Mouse (Mus musculus) ES-Bruce4 (cell line): ENCODE results near the gene Tmem120b. TPM values are rescaled to one million over a fixed set of nuclear protein-coding genes. Genes with fewer than 3 reads are reported as not detected.
A peak's percentile ranks its signal among the peaks of the same experiment; 100 is the strongest.

Experiments used
- H3K27ac ChIP-seq: 2 replicates; pipeline ENCODE4 v1.5.1; 2012; ENCODE audit warnings: low read length, inconsistent platforms; ENCODE audit not compliant: insufficient read depth
- H3K27me3 ChIP-seq: 2 replicates; pipeline ENCODE4 v1.6.1; 2012; ENCODE audit warnings: mild to moderate bottlenecking, low read length, inconsistent platforms; ENCODE audit not compliant: control insufficient read depth, poor library complexity, insufficient read depth, severe bottlenecking
- H3K36me3 ChIP-seq: 2 replicates; pipeline ENCODE4 v1.6.1; 2012; ENCODE audit warnings: inconsistent platforms, mild to moderate bottlenecking, low read length, moderate library complexity; ENCODE audit not compliant: control insufficient read depth, poor library complexity, insufficient read depth, severe bottlenecking
- H3K4me1 ChIP-seq: one replicate; pipeline ENCODE4 v1.8.1; 2011; ENCODE audit warnings: low read length; ENCODE audit not compliant: control insufficient read depth, insufficient read depth
- H3K4me3 ChIP-seq: 2 replicates; pipeline ENCODE4 v1.5.1; 2011; ENCODE audit warnings: low read depth, mild to moderate bottlenecking, low read length
- H3K9ac ChIP-seq: 2 replicates; pipeline ENCODE4 v1.6.1; 2012; ENCODE audit warnings: low read depth, mild to moderate bottlenecking, inconsistent platforms; ENCODE audit not compliant: poor library complexity, severe bottlenecking
- H3K9me3 ChIP-seq: replicated peaks from 2 replicates; pipeline ENCODE4 v1.6.1; 2012; ENCODE audit warnings: mild to moderate bottlenecking, low read length, inconsistent platforms; ENCODE audit not compliant: control insufficient read depth, poor library complexity, insufficient read depth, severe bottlenecking
- CTCF ChIP-seq: IDR thresholded peaks from one replicate; pipeline ENCODE4 v1.8.1; 2011; ENCODE audit warnings: low read depth, low read length
- EP300 ChIP-seq: IDR thresholded peaks from 2 replicates; pipeline ENCODE4 v1.6.1; 2011; ENCODE audit warnings: low read depth, low read length; ENCODE audit not compliant: insufficient read depth
- POLR2A ChIP-seq: IDR thresholded peaks from one replicate; pipeline ENCODE4 v1.8.1; 2011; ENCODE audit warnings: low read length; ENCODE audit not compliant: insufficient read depth
- polyA plus RNA-seq: library from polyadenylated mRNA; stranded (reverse); fragments of >200 nt; gene quantifications from 2 replicates; pipeline ENCODE4 v1.2.4, GENCODE M21; 2011; ENCODE audit warnings: low read depth; ENCODE audit not compliant: missing spikeins, insufficient read depth, insufficient read length

Tmem120b gene
- polyA plus RNA-seq, 1 experiment: 8.9 TPM

DNA sequence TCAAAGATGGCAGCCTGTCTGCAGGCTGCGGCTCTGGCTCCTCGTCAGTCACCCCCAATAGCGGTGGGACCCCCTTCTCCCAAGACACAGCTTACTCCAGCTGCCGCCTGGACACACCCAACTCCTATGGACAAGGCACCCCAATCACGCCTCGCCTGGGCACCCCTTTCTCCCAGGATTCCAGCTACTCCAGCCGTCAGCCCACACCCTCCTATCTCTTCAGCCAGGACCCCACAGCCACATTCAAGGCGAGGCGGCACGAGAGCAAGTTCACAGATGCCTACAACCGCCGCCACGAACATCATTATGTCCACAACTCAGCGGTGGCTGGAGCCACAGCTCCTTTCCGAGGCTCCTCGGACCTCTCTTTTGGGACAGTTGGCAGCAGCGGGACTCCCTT lies 79.4 kb downstream of the Tmem120b start:
- Histone ChIP-seq H3K9ac (0 out of 2 replicates have a peak overlapping the region, but pooled peaks have one; percentile 6), H3K27me3 (no peaks in the 10 kb centered on the region), H3K4me3 (peak overlapping the region; percentile 1; the same call in 1 of the 2 replicates), H3K9me3 (no peaks in the 10 kb centered on the region), H3K36me3 (peaks cover 2% of the 10 kb centered on the region; the same call in 1 of the 2 replicates), H3K4me1 (peaks cover 12% of the 10 kb centered on the region), H3K27ac (no peak overlapping the region)
- no peak for TF ChIP-seq CTCF
- no peak for TF ChIP-seq EP300
- TF ChIP-seq POLR2A: no peak

DNA sequence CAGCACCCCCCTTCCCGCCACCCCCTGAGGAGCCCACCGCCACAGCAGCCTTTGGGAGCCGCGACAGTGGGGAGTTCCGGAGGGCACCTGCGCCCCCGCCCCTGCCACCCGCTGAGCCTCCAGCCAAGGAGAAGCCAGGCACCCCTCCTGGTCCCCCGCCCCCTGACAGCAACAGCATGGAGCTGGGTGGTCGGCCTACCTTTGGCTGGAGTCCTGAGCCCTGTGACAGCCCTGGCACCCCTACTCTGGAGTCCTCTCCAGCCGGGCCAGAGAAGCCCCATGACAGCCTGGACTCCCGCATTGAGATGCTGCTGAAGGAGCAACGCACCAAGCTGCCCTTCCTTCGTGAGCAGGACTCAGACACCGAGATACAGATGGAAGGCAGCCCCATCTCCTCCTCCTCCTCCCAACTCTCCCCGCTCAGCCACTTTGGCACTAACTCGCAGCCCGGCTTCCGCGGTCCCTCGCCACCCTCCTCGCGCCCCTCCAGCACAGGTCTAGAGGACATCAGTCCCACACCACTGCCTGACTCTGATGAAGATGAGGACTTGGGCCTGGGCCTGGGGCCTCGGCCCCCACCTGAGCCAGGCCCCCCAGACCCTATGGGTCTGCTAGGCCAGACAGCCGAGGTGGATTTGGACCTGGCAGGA lies 80.0 kb downstream of the Tmem120b start:
- Histone ChIP-seq H3K27me3 (no peaks in the 10 kb centered on the region), H3K9ac (0 out of 2 replicates have a peak overlapping the region, but pooled peaks have one; percentile 6), H3K36me3 (peaks cover 4% of the 10 kb centered on the region; the same call in 1 of the 2 replicates), H3K27ac (no peak overlapping the region), H3K4me1 (peaks cover 12% of the 10 kb centered on the region), H3K9me3 (no peaks in the 10 kb centered on the region), H3K4me3 (no peak overlapping the region)
- no peak for TF ChIP-seq EP300

DNA sequence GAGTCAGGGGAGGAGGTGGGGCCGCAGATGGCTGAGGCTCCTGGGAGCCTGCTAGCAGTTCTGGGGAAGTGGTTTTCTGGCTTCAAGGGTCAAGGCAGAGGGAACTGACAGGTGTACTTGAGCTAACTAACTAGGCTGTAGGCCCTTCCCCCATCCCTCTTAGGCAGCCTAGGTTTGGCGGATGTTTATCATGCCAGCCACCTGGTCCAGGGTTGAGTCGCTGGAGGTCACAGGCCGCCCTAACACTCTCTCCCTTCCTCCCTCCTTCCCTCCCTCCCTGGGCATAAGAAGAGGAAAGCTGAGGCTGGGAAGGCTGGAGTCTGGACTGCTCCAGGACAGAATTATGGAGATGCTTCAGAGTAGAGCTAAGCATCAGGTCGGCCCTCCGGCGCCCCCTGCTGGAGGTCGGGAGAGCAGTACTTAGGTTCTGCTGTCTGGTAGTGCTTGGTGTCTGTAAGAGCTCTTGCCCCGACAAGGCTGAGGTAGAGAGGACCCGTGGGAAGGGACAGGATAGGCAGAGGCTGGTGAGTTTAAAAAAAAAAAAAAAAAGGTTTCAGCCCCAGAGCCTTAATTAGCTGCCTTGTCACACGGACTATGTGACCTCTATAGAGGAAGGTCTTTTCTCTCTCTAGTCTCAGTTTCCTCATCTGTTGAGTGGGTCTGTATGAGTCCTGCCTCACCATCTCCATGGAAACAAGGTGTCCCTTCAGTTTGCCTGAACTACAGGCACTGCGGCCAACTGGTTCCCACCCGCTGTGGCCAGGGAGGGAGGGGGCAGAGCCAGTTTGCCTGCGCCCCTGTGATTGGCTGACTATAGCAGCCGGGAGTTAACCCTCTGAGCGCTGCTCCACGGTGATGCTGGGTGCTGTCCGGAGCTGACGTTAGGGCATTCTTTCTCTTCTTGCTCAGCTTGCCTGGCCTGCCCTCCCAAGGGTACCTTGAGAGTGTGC lies 81.5 kb downstream of the Tmem120b start:
- H3K4me1 ChIP-seq: peaks cover 12% of the 10 kb centered on the region
- peak overlapping the region; percentile 39 for H3K27ac ChIP-seq

DNA sequence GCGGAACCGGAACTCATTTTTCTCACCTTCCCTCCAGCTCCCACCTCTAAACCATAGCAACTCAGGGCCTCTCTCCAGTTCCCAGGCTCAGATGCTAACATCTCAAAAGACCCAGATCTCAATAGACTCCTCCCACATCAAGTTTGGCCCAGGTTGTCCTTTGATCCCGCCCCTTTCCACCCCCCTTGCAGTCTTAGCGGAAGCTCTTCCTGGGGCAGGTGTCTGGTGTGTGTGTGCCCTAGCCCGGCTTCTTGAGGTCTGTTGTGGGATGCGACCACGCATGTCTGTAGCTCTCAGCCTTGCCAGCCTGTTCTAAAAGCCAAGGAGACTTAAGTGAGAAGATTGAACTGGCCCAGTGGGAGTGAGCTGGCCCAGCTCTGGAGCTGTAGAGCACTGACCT lies 82.4 kb downstream of the Tmem120b start:
- Histone ChIP-seq H3K4me3 (peak overlapping the region; percentile 69), H3K4me1 (peaks cover 10% of the 10 kb centered on the region), H3K27ac (peak overlapping the region; percentile 51), H3K9me3 (no peaks in the 10 kb centered on the region), H3K36me3 (peaks cover 4% of the 10 kb centered on the region; the same call in 1 of the 2 replicates), H3K27me3 (no peaks in the 10 kb centered on the region), H3K9ac (peak overlapping the region; percentile 37)
- no peak for TF ChIP-seq POLR2A
- TF ChIP-seq EP300: no peak
- no peak for TF ChIP-seq CTCF

More for the DNA sequence above, 81.5 kb downstream of the Tmem120b start:
- Histone ChIP-seq H3K27me3 (no peaks in the 10 kb centered on the region), H3K36me3 (peaks cover 4% of the 10 kb centered on the region; the same call in 1 of the 2 replicates), H3K9me3 (no peaks in the 10 kb centered on the region), H3K4me3 (peak overlapping the region; percentile 69), H3K9ac (no peak overlapping the region)
- peak; percentile 89 for TF ChIP-seq CTCF
- peak; percentile 21; the same call in 1 of the 2 replicates for TF ChIP-seq EP300
- TF ChIP-seq POLR2A: no peak

DNA sequence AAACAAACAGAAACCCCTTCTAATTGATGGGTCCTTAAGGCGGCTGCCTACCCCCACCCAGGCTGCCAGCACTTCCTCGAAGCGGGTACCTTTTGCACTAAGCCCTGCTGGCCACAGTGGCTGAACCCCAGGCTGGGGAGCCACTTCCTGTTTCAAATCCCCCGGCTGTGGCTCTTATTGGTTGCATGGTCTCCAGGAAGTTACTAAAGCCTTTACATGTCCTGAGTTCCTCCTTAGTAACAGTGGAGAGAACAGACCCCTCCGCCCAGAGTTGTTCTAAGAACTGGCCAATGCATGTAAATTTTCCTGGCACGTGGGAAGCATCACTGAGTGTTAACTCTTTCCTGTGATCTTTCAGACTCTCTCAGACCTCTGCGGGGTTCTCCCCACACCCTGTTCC lies 82.9 kb downstream of the Tmem120b start:
- H3K9ac ChIP-seq: peak overlapping the region; percentile 37
- no peaks in the 10 kb centered on the region for H3K27me3 ChIP-seq

More for the DNA sequence above, 82.9 kb downstream of the Tmem120b start:
- TF ChIP-seq POLR2A (no peak), EP300 (no peak), CTCF (no peak)
- H3K4me1 ChIP-seq: peaks cover 10% of the 10 kb centered on the region
- H3K9me3 ChIP-seq: no peaks in the 10 kb centered on the region
- peak overlapping the region; percentile 69 for H3K4me3 ChIP-seq
- peak overlapping the region; percentile 51 for H3K27ac ChIP-seq
- peaks cover 4% of the 10 kb centered on the region; the same call in 1 of the 2 replicates for H3K36me3 ChIP-seq
